Mouse (Mus musculus): Measurements from ENCODE around the gene Ripor2. TPM values are rescaled to one million over a fixed set of nuclear protein-coding genes. Genes with fewer than 3 reads are reported as not detected.

The Ripor2 gene
- polyA plus RNA-seq, 1 experiment from 2014 or later = 21.7 TPM

DNA sequence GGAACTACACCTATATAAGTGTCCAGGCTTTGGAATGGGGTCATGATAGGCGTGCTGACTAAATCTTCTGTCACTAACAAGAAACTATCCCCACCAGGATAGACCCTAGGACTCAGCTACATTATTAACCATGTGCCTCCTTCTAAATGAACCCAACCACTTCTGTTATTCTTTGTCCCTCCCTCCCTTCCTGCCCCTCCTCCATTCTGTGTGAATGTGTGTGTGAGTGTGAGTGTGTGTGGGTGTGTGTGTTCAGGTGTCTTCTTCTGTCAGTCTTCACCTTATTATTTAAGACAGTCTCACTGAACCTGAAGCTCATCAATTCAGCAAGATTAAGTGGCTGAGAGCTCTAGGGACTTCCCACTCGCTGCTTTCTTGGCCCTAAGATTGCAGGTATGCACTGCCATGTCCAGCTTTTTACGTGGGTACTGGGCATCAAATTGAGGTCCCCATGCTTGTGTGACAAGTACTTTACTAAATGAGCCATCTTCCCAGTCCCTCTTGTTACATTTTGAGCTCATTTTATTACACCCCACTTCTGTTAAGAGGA lies 58.9 kb downstream of the Ripor2 start:
- peak overlapping the region; percentile 43; the same call in 1 of the 2 replicates for H3K9ac ChIP-seq
- no peaks in the 10 kb centered on the region for H3K9me3 ChIP-seq
- peaks cover 70% of the 10 kb centered on the region for H3K4me1 ChIP-seq (replicated peaks)
- 56% methylated on average over 3 of the region's 3 CpGs for WGBS
- H3K4me3 ChIP-seq = peak overlapping the region; percentile 71; the same call in 1 of the 2 replicates
- ATAC-seq (ENCODE audit: low read depth) = no peak
- H3K27ac ChIP-seq (replicated peaks) = peak overlapping the region; percentile 93
- peak overlapping the region; percentile 85 for H3K4me2 ChIP-seq
- peaks cover 8% of the 10 kb centered on the region for H3K27me3 ChIP-seq
- H3K36me3 ChIP-seq = 0 out of 2 replicates have a peak, but pooled peaks cover 6% of the 10 kb centered on the region

DNA sequence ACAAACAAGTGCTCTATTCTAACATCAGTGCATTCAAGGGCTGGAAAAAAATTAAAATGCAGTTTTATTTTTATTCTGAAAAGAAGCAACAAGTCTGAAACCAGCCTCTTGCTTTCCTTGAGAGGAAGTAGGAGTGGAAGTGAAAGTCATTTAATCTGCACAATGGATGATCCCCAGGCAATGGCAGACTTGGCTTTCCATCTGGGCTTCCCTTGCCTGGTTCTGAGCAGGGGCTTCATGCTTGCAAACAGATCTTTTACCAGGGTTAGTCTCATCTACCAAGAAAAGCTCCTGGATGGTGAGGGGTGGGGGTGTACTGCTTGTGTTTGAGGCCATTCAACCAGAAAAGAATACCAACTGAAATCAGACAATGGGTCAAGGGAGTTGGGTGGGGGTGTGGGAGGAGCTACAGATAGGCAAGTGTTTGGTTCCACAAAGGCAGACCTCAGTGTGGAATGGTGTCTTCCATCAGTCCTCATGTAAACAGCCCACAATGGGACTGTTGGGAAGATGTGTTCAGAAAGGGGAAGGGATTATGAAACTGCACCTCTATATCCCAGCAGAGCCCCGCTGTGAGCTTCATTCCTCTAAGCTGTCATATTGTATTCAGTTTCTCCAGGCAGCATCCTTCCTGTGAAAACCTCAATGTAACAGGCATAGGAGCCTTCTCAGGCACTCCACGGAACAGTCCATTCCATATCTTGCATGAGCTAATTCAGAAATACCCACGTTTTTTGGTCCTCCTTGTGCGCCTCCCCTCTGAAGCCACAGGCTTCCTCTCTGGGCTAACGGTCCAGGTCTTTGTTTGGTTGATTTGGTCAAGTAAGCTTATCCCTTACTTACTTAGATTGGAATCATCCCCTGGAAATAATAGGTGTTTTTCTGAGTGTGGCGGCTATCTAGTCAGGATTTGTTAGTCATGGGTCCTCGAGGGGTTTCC lies 59.8 kb downstream of the Ripor2 start:
- H3K9me3 ChIP-seq = no peaks in the 10 kb centered on the region
- H3K27me3 ChIP-seq = no peaks in the 10 kb centered on the region
- 60% methylated on average over 7 of the region's 7 CpGs for WGBS
- peak overlapping the region; percentile 85 for H3K4me2 ChIP-seq
- H3K27ac ChIP-seq (replicated peaks) = peak overlapping the region; percentile 67
- 0 out of 2 replicates have a peak, but pooled peaks cover 6% of the 10 kb centered on the region for H3K36me3 ChIP-seq
- H3K9ac ChIP-seq = no peak overlapping the region
- no peak overlapping the region for H3K4me3 ChIP-seq
- ATAC-seq (ENCODE audit: low read depth) = no peak
- peaks cover 70% of the 10 kb centered on the region for H3K4me1 ChIP-seq (replicated peaks)

DNA sequence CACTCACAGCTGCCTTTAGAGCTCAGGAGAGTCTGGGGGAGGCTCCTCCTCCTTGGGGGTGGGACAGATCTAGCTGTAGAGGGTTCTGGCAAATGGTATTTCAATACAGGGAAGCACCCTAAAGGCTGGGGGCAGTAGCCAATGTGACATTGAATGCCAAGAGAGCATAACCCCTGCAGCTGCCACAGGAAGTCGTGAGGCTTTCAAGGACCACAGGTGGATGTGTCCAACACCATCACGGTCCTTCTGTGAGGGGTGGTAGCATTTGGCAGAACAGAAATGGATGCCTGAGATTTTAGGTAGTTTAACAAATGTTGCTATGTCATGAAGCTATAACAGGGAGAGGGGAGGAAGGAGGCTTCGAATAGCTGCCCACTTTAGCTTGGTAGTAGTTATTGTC lies 63.2 kb downstream of the Ripor2 start:
- H3K9me3 ChIP-seq = no peaks in the 10 kb centered on the region
- peaks cover 59% of the 10 kb centered on the region for H3K4me1 ChIP-seq (replicated peaks)
- no peak overlapping the region for H3K9ac ChIP-seq
- WGBS = 84% methylated on average over 3 of the region's 3 CpGs
- ATAC-seq (ENCODE audit: low read depth) = no peak
- no peaks in the 10 kb centered on the region for H3K27me3 ChIP-seq
- no peak overlapping the region for H3K4me2 ChIP-seq
- H3K36me3 ChIP-seq = 0 out of 2 replicates have a peak, but pooled peaks cover 6% of the 10 kb centered on the region
- H3K4me3 ChIP-seq = no peak overlapping the region
- H3K27ac ChIP-seq (replicated peaks) = no peak overlapping the region

DNA sequence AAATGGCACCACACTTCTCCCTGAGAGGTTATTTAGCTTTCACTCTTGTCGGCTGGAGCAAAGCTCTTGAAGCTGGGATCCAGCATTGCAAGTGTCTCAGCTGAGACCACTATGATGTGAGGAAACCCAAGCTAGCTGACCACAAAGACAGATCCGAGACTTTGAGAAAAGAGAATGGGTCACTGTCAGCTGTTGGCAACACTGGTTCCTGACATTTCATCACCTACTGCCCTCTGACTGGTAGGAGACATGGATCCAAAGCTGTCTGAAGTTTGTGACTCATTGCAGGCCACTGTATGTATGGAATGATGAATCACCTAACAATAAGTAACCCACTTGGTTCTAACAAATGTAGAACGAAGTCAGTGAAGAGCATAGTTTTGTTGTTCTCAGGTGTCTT lies 64.3 kb downstream of the Ripor2 start:
- Histone ChIP-seq H3K27me3 (no peaks in the 10 kb centered on the region), H3K9me3 (no peaks in the 10 kb centered on the region), H3K9ac (no peak overlapping the region), H3K36me3 (0 out of 2 replicates have a peak, but pooled peaks cover 6% of the 10 kb centered on the region), H3K4me1 (replicated peaks) (peaks cover 55% of the 10 kb centered on the region), H3K4me3 (no peak overlapping the region), H3K4me2 (no peak overlapping the region), H3K27ac (replicated peaks) (no peak overlapping the region)
- 86% methylated on average over 3 of the region's 3 CpGs for WGBS
- ATAC-seq (ENCODE audit: low read depth) = no peak

DNA sequence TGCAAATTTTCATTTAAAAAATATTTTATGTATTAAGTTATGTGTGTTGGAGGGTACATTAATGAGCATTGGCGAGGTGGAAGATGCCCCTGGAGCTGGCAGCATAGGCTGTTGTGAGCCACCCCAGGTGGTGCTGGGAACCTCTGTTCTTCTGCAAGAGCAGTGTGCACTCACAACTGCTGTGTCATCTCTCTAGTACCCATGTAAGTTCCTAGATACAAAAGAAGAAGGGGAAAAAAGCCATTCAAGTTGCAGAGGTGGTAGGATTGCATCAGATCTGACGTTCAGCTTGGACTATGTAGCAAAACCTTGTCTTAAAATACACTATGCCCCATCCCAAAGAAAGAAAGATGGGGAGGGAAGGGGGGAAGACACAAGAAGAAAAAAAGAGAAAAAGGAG lies 65.5 kb downstream of the Ripor2 start:
- Histone ChIP-seq H3K4me1 (replicated peaks) (peaks cover 45% of the 10 kb centered on the region), H3K4me2 (no peak overlapping the region), H3K9me3 (no peaks in the 10 kb centered on the region), H3K27me3 (no peaks in the 10 kb centered on the region), H3K36me3 (0 out of 2 replicates have a peak, but pooled peaks cover 6% of the 10 kb centered on the region), H3K9ac (no peak overlapping the region), H3K27ac (replicated peaks) (0 out of 2 replicates have a peak overlapping the region, but pooled peaks have one; percentile 42), H3K4me3 (no peak overlapping the region)
- WGBS = 89% methylated on average over 2 of the region's 2 CpGs
- no peak for ATAC-seq (ENCODE audit: low read depth)

DNA sequence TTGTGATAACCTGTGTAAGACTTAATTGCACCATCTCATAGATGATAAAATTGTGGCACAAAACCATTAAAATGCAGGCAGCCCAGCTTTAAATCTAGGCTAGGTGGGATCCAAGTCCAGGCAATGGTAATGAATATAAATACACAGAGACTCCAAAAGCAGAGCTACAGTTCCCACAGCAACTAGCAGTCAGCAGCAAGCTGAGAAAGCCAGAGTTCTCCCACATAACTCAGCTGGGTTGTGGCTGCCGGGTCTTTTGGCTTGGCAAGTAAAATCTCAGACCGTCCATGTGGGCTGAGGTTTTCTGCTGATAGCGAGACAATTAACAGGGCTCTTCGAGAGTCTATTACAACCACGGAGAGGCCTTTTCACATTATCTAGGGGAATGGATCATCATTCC lies 66.0 kb downstream of the Ripor2 start:
- Histone ChIP-seq H3K36me3 (0 out of 2 replicates have a peak, but pooled peaks cover 6% of the 10 kb centered on the region), H3K4me1 (replicated peaks) (peaks cover 43% of the 10 kb centered on the region), H3K27me3 (no peaks in the 10 kb centered on the region), H3K4me3 (no peak overlapping the region), H3K27ac (replicated peaks) (peak overlapping the region; percentile 81), H3K4me2 (no peak overlapping the region), H3K9me3 (no peaks in the 10 kb centered on the region), H3K9ac (0 out of 2 replicates have a peak overlapping the region, but pooled peaks have one; percentile 17)
- 38% methylated on average over 5 of the region's 5 CpGs for WGBS
- peak; percentile 19; the same call in 1 of the 2 replicates for ATAC-seq (ENCODE audit: low read depth)

DNA sequence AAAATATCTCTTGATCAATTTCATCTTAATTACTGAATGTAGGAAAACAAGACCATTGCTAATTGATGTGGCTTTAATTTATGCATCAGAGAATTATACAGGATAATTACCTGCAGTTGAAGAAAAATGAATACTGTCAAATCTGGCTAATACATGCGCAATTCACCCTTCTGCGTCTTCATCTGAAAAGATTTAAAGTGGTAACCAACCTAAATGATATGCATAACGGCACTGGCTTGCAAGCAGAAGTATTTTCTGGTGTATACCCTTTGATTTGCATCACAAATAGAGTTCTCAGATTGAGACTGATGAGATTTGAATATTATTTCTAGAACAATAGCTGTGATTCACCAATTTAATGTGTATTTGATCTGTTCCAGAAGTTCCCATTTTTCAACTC lies 66.7 kb downstream of the Ripor2 start:
- Histone ChIP-seq H3K27ac (replicated peaks) (peak overlapping the region; percentile 81), H3K4me1 (replicated peaks) (peaks cover 37% of the 10 kb centered on the region), H3K4me3 (no peak overlapping the region), H3K9me3 (no peaks in the 10 kb centered on the region), H3K36me3 (0 out of 2 replicates have a peak, but pooled peaks cover 5% of the 10 kb centered on the region), H3K27me3 (no peaks in the 10 kb centered on the region), H3K4me2 (no peak overlapping the region), H3K9ac (no peak overlapping the region)
- 45% methylated on average over 3 of the region's 3 CpGs for WGBS
- ATAC-seq (ENCODE audit: low read depth) = no peak

DNA sequence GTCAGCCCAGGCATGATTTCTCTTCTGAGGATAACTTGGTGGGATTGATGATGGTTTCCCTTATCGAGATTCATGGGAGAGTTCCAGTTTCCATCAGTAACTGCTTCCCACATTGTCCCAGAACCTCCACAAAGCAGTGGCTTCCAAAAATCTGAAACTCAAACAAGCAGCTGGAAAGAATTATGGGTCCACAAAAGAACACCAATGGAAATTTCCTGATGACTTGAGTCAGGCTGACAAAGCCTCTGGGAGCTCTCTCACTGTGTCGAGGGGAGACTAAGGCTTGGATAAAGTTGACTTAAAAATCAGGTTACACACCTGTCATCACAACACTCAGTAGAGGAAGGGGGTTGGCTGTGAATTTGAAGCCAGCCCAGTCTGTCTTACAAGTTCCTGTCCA lies 67.1 kb downstream of the Ripor2 start:
- Histone ChIP-seq H3K27ac (replicated peaks) (peak overlapping the region; percentile 81), H3K27me3 (no peaks in the 10 kb centered on the region), H3K36me3 (0 out of 2 replicates have a peak, but pooled peaks cover 1% of the 10 kb centered on the region), H3K4me3 (no peak overlapping the region), H3K4me1 (replicated peaks) (peaks cover 32% of the 10 kb centered on the region), H3K4me2 (no peak overlapping the region), H3K9me3 (no peaks in the 10 kb centered on the region), H3K9ac (no peak overlapping the region)
- WGBS = 66% methylated on average over 2 of the region's 2 CpGs
- no peak for ATAC-seq (ENCODE audit: low read depth)

DNA sequence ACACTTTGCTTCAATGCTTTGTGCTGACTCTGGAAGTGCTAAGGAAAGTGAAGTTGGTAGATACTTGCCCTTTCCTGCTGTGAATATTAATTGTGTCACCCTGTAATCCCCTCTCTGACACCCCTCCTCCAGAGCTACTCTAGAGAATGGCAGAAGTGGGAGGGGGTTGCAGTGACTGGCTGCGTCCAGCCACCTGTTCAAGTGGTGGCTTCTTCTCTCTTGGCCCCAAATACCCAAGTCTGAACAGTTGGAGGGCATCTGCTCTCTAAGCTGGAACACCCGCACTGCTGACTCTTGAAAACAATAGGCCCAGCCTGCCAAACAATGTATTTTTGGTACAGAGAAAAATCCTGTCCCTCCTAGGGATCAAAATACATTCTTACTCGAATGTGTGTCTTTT lies 69.0 kb downstream of the Ripor2 start:
- Histone ChIP-seq H3K9ac (no peak overlapping the region), H3K4me3 (no peak overlapping the region), H3K27ac (replicated peaks) (no peak overlapping the region), H3K4me2 (no peak overlapping the region), H3K27me3 (no peaks in the 10 kb centered on the region), H3K36me3 (no peaks in the 10 kb centered on the region), H3K4me1 (replicated peaks) (peaks cover 38% of the 10 kb centered on the region), H3K9me3 (no peaks in the 10 kb centered on the region)
- no peak for ATAC-seq (ENCODE audit: low read depth)
- WGBS = 79% methylated on average over 3 of the region's 3 CpGs

DNA sequence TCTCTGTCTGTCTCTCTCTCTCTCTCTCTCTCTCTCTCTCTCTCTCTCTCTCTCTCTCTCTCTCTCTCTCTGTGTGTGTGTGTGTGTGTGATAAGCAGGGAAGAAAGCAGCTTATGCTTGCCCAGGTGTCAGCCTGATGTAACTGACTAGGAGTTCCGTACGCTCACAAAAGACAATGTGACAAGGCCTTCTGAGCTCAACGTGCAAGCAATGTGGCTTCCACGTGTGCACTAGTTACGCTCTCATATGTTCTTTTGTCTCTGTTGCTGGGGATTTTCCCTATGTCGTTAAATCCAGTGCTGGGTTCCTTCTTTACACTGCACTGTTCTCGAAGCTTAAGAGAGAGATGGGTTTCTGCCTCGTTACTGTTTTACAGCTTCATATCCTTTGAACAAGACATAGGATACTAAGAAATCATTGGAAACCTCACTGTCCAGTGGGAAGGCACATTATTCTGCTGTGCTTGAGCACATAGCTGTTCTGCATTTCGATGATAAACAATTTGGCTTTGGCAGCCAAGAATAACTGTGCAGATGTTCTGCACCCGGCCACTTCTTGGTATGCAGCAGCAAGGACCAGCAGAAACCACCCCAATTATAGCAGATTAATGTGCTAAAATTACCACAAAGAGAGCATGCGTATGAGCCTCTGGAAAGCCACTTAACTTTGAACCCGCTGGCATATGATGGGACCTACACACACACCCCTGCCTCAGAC lies 73.1 kb downstream of the Ripor2 start:
- Histone ChIP-seq H3K4me2 (no peak overlapping the region), H3K4me1 (replicated peaks) (peaks cover 41% of the 10 kb centered on the region), H3K9ac (no peak overlapping the region), H3K36me3 (no peaks in the 10 kb centered on the region), H3K9me3 (no peaks in the 10 kb centered on the region), H3K4me3 (no peak overlapping the region), H3K27me3 (no peaks in the 10 kb centered on the region), H3K27ac (replicated peaks) (peak overlapping the region; percentile 67)
- ATAC-seq (ENCODE audit: low read depth) = no peak
- 55% methylated on average over 12 of the region's 12 CpGs for WGBS

DNA sequence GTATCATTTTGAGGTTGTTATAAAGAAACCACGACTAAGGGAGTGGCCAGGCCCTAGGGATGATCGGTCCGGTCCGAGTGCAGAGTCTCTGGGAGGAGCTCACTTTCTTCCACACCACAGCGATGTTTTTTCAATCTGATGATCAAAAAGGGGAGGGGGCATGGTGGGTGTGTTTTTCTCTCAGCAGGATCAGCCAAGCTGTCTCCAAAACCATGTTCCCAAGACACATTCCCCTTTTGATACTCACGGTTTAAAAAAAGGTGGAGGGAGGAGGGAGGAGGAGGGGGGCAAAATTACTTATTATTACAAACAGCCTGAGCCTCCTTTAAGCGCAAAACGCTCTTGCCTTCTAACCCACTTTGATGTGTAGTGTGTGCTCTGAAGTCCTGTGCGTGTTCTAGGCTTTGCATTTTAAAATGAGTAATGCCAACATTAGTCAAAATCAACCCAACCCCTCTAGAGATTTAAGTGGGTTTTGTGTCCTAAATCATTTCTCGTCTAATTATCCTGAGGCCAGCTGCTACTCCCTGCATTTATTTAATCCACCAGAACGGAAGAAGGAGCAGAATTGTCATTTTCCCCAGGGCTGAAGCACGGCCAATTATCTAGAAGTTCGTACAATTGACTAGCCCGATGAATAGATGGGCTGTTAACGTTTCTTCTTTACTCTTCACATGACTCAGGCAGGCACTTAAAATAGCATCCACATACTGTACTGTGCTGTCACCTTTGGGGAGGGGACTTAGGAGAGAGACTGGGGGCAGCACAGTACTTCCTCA lies 74.9 kb downstream of the Ripor2 start:
- Histone ChIP-seq H3K27ac (replicated peaks) (peak overlapping the region; percentile 79), H3K4me2 (peak overlapping the region; percentile 41), H3K36me3 (no peaks in the 10 kb centered on the region), H3K4me3 (no peak overlapping the region), H3K27me3 (no peaks in the 10 kb centered on the region), H3K9ac (0 out of 2 replicates have a peak overlapping the region, but pooled peaks have one; percentile 1), H3K9me3 (no peaks in the 10 kb centered on the region), H3K4me1 (replicated peaks) (peaks cover 33% of the 10 kb centered on the region)
- WGBS = 13% methylated on average over 15 of the region's 15 CpGs
- ATAC-seq (ENCODE audit: low read depth) = peak; percentile 72
